Mouse (Mus musculus): Measurements from ENCODE around the gene Usf3. TPM values are rescaled to one million over a fixed set of nuclear protein-coding genes. Genes with fewer than 3 reads are reported as not detected.

Usf3 gene
- 4.4 and 4.7 TPM in 2 replicates for polyA plus RNA-seq (2014; fragmentation: Nextera tagmentation; extraction: Ambion mirVana)

DNA sequence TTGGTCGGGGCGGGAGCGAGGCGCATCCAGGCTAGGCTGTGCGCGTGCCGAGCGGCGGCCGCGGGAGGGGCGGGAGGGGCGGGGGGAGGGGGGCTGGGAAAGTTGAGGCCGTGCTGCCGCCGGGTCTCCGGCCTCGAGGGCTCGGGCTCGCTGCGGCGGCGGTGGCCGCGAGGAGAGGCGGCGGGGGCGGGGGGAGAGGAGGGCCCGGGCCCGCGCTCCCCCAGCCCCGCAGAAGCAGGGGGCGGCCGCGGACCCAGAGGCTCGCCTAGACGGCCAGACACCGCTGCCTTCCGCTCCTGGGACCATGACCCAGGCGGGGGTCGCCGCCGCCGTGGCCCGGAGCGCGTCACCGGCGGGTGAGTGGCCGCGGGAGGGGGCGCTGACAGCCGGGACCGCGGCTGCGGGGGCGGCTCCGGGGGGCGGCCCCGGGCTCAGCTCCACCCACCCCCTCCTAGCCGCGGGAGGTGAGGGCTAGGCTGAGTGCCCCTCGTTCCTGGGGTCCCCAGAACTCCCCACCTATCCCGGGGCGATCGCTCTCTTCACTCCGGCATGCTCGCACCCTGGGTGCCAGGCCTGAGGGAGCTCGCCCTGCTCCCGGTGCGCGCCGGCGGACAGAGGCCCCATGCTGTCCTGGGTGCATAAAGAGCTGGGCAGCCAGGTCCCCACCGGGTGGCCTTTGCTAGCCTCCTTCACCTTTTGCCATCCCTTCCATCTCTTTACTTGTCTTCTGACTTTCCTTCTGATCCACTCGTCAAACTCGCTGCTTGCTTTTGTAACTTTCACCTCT, at the start of gene Usf3:
TSS of gene Usf3 (plus strand) at position 92 of the 787 bp plus-strand sequence.
- Histone ChIP-seq H3K27ac (peak within 1 kb of the TSS; percentile 81), H3K4me2 (replicated peaks) (peak within 1 kb of the TSS; percentile 66), H3K9me3 (ENCODE audit: control insufficient read depth, low read length) (no peaks in the 10 kb centered on the region), H3K9ac (peak within 1 kb of the TSS; percentile 82), H3K36me3 (replicated peaks; ENCODE audit: control insufficient read depth, insufficient read depth) (no peaks in the 10 kb centered on the region), H3K4me3 (replicated peaks; ENCODE audit: low read length) (peak within 1 kb of the TSS; percentile 76), H3K27me3 (ENCODE audit: control insufficient read depth, insufficient read depth, low read length) (no peaks in the 10 kb centered on the region), H3K4me1 (replicated peaks; ENCODE audit: control insufficient read depth, insufficient read depth, low read length) (peaks cover 11% of the 10 kb centered on the region)
- DNase-seq (ENCODE audit: low spot score) = peak; percentile 32
- under 1% methylated on average over 44 of the region's 77 CpGs for WGBS
- ATAC-seq (ENCODE audit: low FRiP score) = peak; percentile 70

DNA sequence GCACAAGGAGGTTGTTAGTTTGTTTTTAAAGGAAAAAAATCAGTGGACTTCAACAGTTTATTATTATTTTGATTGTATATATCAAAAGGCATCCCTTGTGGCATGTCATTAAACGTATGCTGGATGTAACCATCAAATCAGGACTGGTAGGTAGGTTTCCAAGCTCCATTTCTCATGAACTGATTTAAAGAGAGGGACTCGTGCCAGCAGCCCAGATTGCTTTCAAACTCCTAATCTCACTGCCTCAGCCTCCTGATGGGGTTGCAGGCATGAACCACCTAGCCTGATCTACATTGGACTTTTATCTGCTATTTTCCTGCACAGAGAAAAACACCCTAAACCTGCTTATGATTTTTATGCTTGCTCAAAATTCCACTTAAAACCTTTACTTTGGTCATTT, 49.3 kb upstream of the Usf3 start:
- no peak for DNase-seq (ENCODE audit: low spot score)
- ATAC-seq (ENCODE audit: low FRiP score) = no peak
- H3K4me1 ChIP-seq (replicated peaks; ENCODE audit: control insufficient read depth, insufficient read depth, low read length) = no peaks in the 10 kb centered on the region
- no peak overlapping the region for H3K9ac ChIP-seq
- H3K4me2 ChIP-seq (replicated peaks) = no peak overlapping the region
- no peaks in the 10 kb centered on the region for H3K27me3 ChIP-seq (ENCODE audit: control insufficient read depth, insufficient read depth, low read length)
- H3K9me3 ChIP-seq (ENCODE audit: control insufficient read depth, low read length) = no peaks in the 10 kb centered on the region
- no peak overlapping the region for H3K4me3 ChIP-seq (replicated peaks; ENCODE audit: low read length)
- WGBS = 81% methylated on average over 2 of the region's 2 CpGs
- no peak overlapping the region for H3K27ac ChIP-seq
- H3K36me3 ChIP-seq (replicated peaks; ENCODE audit: control insufficient read depth, insufficient read depth) = no peaks in the 10 kb centered on the region

DNA sequence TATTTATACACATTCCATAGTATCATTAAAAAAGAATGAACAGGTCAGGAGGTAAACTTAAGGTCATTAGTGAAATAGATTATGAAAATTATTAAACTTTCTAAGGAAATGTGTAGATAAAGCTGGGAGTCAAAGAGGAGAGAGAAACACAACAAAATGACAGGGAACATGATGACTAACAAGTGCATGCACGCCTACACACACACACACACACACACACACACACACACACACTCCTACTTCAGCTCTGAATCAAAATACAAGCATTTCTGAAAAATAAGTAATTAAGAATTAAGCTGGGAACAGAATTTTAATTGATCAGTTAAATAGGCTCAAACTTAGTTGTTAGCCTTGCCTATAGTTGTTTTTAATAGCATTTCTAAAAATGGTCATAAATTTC, 48.3 kb upstream of the Usf3 start:
- ATAC-seq (ENCODE audit: low FRiP score) (no peak), DNase-seq (ENCODE audit: low spot score) (no peak)
- WGBS = 90% methylated on average over 1 of the region's 1 CpGs
- H3K9ac ChIP-seq = no peak overlapping the region
- H3K9me3 ChIP-seq (ENCODE audit: control insufficient read depth, low read length) = no peaks in the 10 kb centered on the region
- no peak overlapping the region for H3K4me2 ChIP-seq (replicated peaks)
- H3K36me3 ChIP-seq (replicated peaks; ENCODE audit: control insufficient read depth, insufficient read depth) = no peaks in the 10 kb centered on the region
- no peak overlapping the region for H3K27ac ChIP-seq
- no peak overlapping the region for H3K4me3 ChIP-seq (replicated peaks; ENCODE audit: low read length)
- H3K27me3 ChIP-seq (ENCODE audit: control insufficient read depth, insufficient read depth, low read length) = no peaks in the 10 kb centered on the region
- H3K4me1 ChIP-seq (replicated peaks; ENCODE audit: control insufficient read depth, insufficient read depth, low read length) = no peaks in the 10 kb centered on the region

DNA sequence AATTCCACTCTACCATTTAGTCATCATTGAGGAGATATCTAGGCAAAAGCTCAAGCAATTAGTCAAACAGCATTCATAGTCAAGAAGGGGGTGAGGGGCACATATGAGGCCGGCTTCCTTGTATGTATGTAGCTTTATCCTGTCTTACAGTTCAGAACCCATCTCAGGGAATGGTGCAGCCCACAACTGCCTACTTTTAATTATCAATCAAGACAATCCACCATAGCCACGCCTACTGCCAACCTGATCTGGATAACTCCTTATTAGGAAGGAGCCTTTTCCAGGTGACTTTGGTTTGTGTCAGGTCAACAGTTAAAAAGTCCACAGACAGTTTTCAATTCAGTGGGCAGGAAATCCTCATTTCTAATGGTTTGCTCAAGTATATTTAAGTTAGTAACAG, 47.6 kb upstream of the Usf3 start:
- ATAC-seq (ENCODE audit: low FRiP score) (no peak), DNase-seq (ENCODE audit: low spot score) (no peak)
- Histone ChIP-seq H3K9me3 (ENCODE audit: control insufficient read depth, low read length) (no peaks in the 10 kb centered on the region), H3K27ac (no peak overlapping the region), H3K4me2 (replicated peaks) (no peak overlapping the region), H3K27me3 (ENCODE audit: control insufficient read depth, insufficient read depth, low read length) (no peaks in the 10 kb centered on the region), H3K9ac (no peak overlapping the region), H3K36me3 (replicated peaks; ENCODE audit: control insufficient read depth, insufficient read depth) (no peaks in the 10 kb centered on the region), H3K4me3 (replicated peaks; ENCODE audit: low read length) (no peak overlapping the region), H3K4me1 (replicated peaks; ENCODE audit: control insufficient read depth, insufficient read depth, low read length) (no peaks in the 10 kb centered on the region)
- WGBS = 82% methylated on average over 2 of the region's 2 CpGs

DNA sequence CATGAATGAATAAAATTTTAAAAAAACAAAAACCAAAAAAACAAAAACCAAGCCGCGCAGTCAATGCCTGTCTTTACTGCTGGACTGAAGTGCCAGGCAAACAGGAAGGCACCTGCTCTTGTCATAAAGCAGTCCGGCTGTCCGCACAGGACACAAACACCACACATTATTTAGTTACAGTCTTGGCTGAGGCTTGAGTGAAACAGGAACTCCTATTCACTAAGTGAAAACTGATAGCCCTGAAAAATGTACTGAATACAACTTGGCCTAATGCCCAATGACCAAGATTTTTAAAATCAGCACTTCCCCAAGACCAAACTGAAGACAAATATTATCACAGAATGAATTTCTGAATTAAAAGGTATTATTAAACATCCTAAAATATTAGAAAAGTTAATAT, 46.6 kb upstream of the Usf3 start:
- Histone ChIP-seq H3K36me3 (replicated peaks; ENCODE audit: control insufficient read depth, insufficient read depth) (no peaks in the 10 kb centered on the region), H3K4me1 (replicated peaks; ENCODE audit: control insufficient read depth, insufficient read depth, low read length) (no peaks in the 10 kb centered on the region), H3K9me3 (ENCODE audit: control insufficient read depth, low read length) (no peaks in the 10 kb centered on the region), H3K27me3 (ENCODE audit: control insufficient read depth, insufficient read depth, low read length) (no peaks in the 10 kb centered on the region), H3K9ac (no peak overlapping the region), H3K27ac (no peak overlapping the region), H3K4me3 (replicated peaks; ENCODE audit: low read length) (no peak overlapping the region), H3K4me2 (replicated peaks) (no peak overlapping the region)
- DNase-seq (ENCODE audit: low spot score) (no peak), ATAC-seq (ENCODE audit: low FRiP score) (no peak)
- 80% methylated on average over 4 of the region's 4 CpGs for WGBS

DNA sequence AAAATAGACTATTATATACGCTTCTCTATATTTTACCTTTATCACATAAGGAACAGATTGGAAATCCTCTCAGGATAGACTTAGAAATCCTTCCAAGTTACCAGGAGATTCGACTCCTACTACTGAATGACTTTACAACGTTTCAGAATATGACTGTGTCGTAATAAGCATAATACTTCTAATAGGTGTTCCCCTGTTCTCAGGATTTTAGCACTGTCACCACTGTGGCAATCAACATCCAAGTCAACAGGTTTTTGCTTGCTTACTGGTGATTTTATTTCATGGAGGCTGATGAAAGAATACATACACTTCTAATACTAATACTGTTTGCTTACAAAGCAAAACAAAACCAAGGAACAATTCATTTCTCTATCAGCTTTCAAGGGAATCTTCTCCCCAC, 40.7 kb upstream of the Usf3 start:
- Histone ChIP-seq H3K27me3 (ENCODE audit: control insufficient read depth, insufficient read depth, low read length) (no peaks in the 10 kb centered on the region), H3K27ac (no peak overlapping the region), H3K36me3 (replicated peaks; ENCODE audit: control insufficient read depth, insufficient read depth) (no peaks in the 10 kb centered on the region), H3K4me1 (replicated peaks; ENCODE audit: control insufficient read depth, insufficient read depth, low read length) (no peaks in the 10 kb centered on the region), H3K9ac (no peak overlapping the region), H3K4me3 (replicated peaks; ENCODE audit: low read length) (no peak overlapping the region), H3K4me2 (replicated peaks) (no peak overlapping the region), H3K9me3 (ENCODE audit: control insufficient read depth, low read length) (no peaks in the 10 kb centered on the region)
- ATAC-seq (ENCODE audit: low FRiP score) = no peak
- 87% methylated on average over 4 of the region's 4 CpGs for WGBS
- DNase-seq (ENCODE audit: low spot score) = no peak

DNA sequence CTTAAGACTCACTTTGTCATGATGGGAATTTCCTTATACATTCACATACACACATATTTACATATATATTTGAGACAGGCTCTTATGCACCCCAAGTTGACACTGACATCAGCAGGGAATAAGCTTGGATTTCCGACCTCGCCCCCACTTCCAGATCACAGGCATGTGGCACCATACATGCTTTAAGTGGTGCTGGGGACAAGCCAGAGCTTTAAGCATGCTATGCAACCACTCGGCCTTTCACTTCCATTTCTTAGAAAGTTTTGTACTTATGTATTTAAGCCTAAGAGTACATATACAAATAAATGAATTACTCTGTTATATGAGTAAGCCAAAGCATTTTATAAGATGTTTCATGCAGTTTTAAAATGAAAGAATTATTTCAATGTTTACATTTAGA, 39.9 kb upstream of the Usf3 start:
- no peak overlapping the region for H3K4me3 ChIP-seq (replicated peaks; ENCODE audit: low read length)

DNA sequence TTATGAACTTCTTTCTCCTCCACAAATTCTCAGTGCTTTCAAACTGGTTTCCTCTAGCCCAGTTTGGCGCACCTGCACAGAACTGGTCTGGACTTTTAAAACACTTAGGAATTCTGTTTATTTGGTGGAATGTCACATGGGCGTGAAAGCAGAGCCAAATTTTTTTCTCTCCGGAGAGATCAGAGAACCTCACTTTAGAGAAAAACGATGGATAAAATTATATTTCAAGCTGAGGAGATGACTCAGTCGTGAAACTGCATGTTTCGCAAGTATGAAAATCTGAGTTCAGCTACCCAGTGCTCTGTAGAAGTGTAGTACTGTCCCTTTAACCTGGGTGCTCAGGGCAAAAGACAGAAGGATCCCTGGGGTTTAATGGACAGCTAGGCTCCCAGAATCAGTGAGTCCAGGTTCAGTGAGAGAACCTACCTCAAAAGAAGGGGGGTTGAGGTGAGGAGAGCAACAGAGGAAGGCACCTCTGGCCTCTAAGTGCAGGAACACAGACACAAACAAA, 36.5 kb upstream of the Usf3 start:
- no peak overlapping the region for H3K27ac ChIP-seq
- DNase-seq (ENCODE audit: low spot score) (no peak), ATAC-seq (ENCODE audit: low FRiP score) (no peak)
- H3K36me3 ChIP-seq (replicated peaks; ENCODE audit: control insufficient read depth, insufficient read depth) = no peaks in the 10 kb centered on the region
- no peaks in the 10 kb centered on the region for H3K27me3 ChIP-seq (ENCODE audit: control insufficient read depth, insufficient read depth, low read length)
- H3K4me2 ChIP-seq (replicated peaks) = no peak overlapping the region
- H3K9ac ChIP-seq = no peak overlapping the region
- peaks cover 20% of the 10 kb centered on the region for H3K4me1 ChIP-seq (replicated peaks; ENCODE audit: control insufficient read depth, insufficient read depth, low read length)
- no peaks in the 10 kb centered on the region for H3K9me3 ChIP-seq (ENCODE audit: control insufficient read depth, low read length)
- WGBS = 90% methylated on average over 6 of the region's 6 CpGs
- no peak overlapping the region for H3K4me3 ChIP-seq (replicated peaks; ENCODE audit: low read length)

More for the DNA sequence above, 39.9 kb upstream of the Usf3 start:
- no peak for ATAC-seq (ENCODE audit: low FRiP score)
- Histone ChIP-seq H3K27me3 (ENCODE audit: control insufficient read depth, insufficient read depth, low read length) (no peaks in the 10 kb centered on the region), H3K9ac (no peak overlapping the region), H3K36me3 (replicated peaks; ENCODE audit: control insufficient read depth, insufficient read depth) (no peaks in the 10 kb centered on the region), H3K9me3 (ENCODE audit: control insufficient read depth, low read length) (no peaks in the 10 kb centered on the region), H3K4me1 (replicated peaks; ENCODE audit: control insufficient read depth, insufficient read depth, low read length) (peaks cover 8% of the 10 kb centered on the region), H3K4me2 (replicated peaks) (no peak overlapping the region), H3K27ac (no peak overlapping the region)
- no peak for DNase-seq (ENCODE audit: low spot score)
- WGBS = 89% methylated on average over 3 of the region's 3 CpGs

DNA sequence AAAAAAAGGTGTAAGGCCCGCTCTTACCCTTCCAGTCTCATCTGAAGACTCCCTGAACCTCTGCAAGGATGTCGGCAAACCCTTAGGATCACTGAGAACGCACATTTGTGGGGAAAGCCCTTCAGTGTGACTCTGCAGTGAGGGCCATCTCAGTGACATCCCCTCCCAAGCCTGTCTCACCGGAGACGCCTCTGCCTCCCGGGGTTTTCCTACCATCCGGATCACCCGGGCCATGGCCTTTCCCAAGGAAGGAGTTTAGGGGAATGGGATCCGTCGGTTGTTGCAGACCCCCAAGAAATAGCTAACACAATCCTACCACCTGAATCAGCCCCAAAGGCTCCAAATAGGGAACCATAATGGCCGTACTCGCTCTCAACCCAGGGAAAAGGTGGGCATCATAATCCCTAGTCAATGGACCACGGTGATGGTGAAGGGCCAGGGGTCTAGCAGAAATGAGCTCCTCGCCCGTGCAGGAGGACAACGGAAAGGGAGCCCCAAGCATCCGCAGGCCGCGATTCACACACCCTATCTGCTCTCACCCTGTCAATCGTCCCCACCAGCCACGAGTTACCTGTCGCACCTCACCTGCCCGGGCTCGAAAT, 34.6 kb upstream of the Usf3 start:
- no peaks in the 10 kb centered on the region for H3K27me3 ChIP-seq (ENCODE audit: control insufficient read depth, insufficient read depth, low read length)
- H3K27ac ChIP-seq = peak overlapping the region; percentile 98
- peak overlapping the region; percentile 82 for H3K4me3 ChIP-seq (replicated peaks; ENCODE audit: low read length)
- 1% methylated on average over 24 of the region's 24 CpGs for WGBS
- ATAC-seq (ENCODE audit: low FRiP score) (peak; percentile 67; the same call in 1 of the 2 replicates), DNase-seq (ENCODE audit: low spot score) (no peak)
- peak overlapping the region; percentile 91 for H3K4me2 ChIP-seq (replicated peaks)
- peaks cover 23% of the 10 kb centered on the region for H3K4me1 ChIP-seq (replicated peaks; ENCODE audit: control insufficient read depth, insufficient read depth, low read length)
- H3K9me3 ChIP-seq (ENCODE audit: control insufficient read depth, low read length) = no peaks in the 10 kb centered on the region
- H3K9ac ChIP-seq = peak overlapping the region; percentile 95
- H3K36me3 ChIP-seq (replicated peaks; ENCODE audit: control insufficient read depth, insufficient read depth) = no peaks in the 10 kb centered on the region
